Mouse (Mus musculus) lung, postnatal 0 days (tissue): ENCODE data around the gene Hist1h2af.
"Not testable (repeated sequence)": the region's sequence is repeated elsewhere in the genome, so short reads cannot be mapped to it uniquely, and the experiment has no call there.

Source experiments
- CTCF ChIP-seq: IDR thresholded peaks from 2 replicates; pipeline ENCODE4 v1.5.1; 2016; ENCODE audit warnings: antibody characterized with exemption, mild to moderate bottlenecking
- EP300 ChIP-seq: IDR thresholded peaks from 2 replicates; pipeline ENCODE4 v1.6.1; 2016; ENCODE audit warnings: antibody characterized with exemption, mild to moderate bottlenecking, control low read depth

DNA sequence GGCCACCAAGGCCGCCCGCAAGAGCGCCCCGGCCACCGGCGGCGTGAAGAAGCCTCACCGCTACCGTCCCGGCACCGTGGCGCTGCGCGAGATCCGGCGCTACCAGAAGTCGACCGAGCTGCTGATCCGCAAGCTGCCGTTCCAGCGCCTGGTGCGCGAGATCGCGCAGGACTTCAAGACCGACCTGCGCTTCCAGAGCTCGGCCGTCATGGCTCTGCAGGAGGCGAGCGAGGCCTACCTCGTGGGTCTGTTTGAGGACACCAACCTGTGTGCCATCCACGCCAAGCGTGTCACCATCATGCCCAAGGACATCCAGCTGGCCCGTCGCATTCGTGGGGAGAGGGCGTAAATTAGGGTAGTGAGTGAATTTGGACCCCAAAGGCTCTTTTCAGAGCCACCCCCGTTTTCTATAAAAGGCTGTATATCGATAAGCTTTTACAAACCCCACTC is 42.2 kb downstream of the Hist1h2af start:
- TF ChIP-seq CTCF, EP300: not testable (repeated sequence)
